Mouse (Mus musculus) urinary bladder, adult 2 months (tissue): ENCODE measurements around the gene 4632433K11Rik. TPM values are rescaled to one million over a fixed set of nuclear protein-coding genes. Genes with fewer than 3 reads are reported as not detected.
"Not testable (repeated sequence)": the region's sequence is repeated elsewhere in the genome, so short reads cannot be mapped to it uniquely, and the experiment has no call there.

ENCODE experiments used
- DNase-seq: peaks from one replicate; pipeline ENCODE4 v3.0.0; 2022; ENCODE audit warnings: low spot score
- polyA plus RNA-seq: library from polyadenylated mRNA; depleted of rRNA; stranded (reverse); fragments of >200 nt; gene quantifications from 2 replicates; pipeline ENCODE4 v1.2.3, GENCODE M21; 2012

Gene 4632433K11Rik
- polyA plus RNA-seq, 1 experiment = not detected

GRCm38 (mm10) chr7:5056651-5057263, 22.8 kb downstream of the 4632433K11Rik start:
- DNase-seq = no peak

GRCm38 (mm10) chr7:5057381-5057780, 23.5 kb downstream of the 4632433K11Rik start:
- DNase-seq = no peak

- DNase-seq = no peak
Measured at GRCm38 (mm10) chr7:5057804-5058203, 23.9 kb downstream of the 4632433K11Rik start.

- DNase-seq = no peak
Measured at GRCm38 (mm10) chr7:5058631-5059030, 24.7 kb downstream of the 4632433K11Rik start.

GRCm38 (mm10) chr7:5059421-5059820, 25.5 kb downstream of the 4632433K11Rik start:
- DNase-seq = no peak

GRCm38 (mm10) chr7:5060239-5060731, 26.4 kb downstream of the 4632433K11Rik start:
- no peak for DNase-seq

- peak; percentile 91 for DNase-seq
Measured at GRCm38 (mm10) chr7:5060944-5061773, 27.2 kb downstream of the 4632433K11Rik start.

- peak; percentile 86 for DNase-seq
Measured at GRCm38 (mm10) chr7:5061774-5062359, 27.9 kb downstream of the 4632433K11Rik start, which contains the start of gene U2af2. Gene U2af2, plus strand, starts transcription at chr7:5062143.

- DNase-seq = no peak
Measured at GRCm38 (mm10) chr7:5062360-5063001, 28.6 kb downstream of the 4632433K11Rik start.

GRCm38 (mm10) chr7:5064886-5065285, 31.0 kb downstream of the 4632433K11Rik start:
- no peak for DNase-seq

GRCm38 (mm10) chr7:5073586-5073985, 39.7 kb downstream of the 4632433K11Rik start:
- no peak for DNase-seq

GRCm38 (mm10) chr7:5074984-5075383, 41.1 kb downstream of the 4632433K11Rik start:
- no peak for DNase-seq

GRCm38 (mm10) chr7:5076931-5077330, 43.0 kb downstream of the 4632433K11Rik start:
- DNase-seq = no peak

- DNase-seq = not testable (repeated sequence)
Measured at GRCm38 (mm10) chr7:5079365-5080009, 45.6 kb downstream of the 4632433K11Rik start.

GRCm38 (mm10) chr7:5080010-5080751, 46.3 kb downstream of the 4632433K11Rik start, which contains the start of gene Epn1:
Gene Epn1, plus strand, starts transcription at chr7:5080235.
- DNase-seq = peak; percentile 91

- no peak for DNase-seq
Measured at GRCm38 (mm10) chr7:5080815-5081214, 46.9 kb downstream of the 4632433K11Rik start.

- DNase-seq = no peak
Measured at GRCm38 (mm10) chr7:5081241-5081640, 47.3 kb downstream of the 4632433K11Rik start.

- DNase-seq = no peak
Measured at GRCm38 (mm10) chr7:5081939-5082338, 48.0 kb downstream of the 4632433K11Rik start.

GRCm38 (mm10) chr7:5083325-5084105, 49.6 kb downstream of the 4632433K11Rik start:
- no peak for DNase-seq
